Mouse (Mus musculus) gastrocnemius, adult 2 months (tissue): ENCODE measurements at regions not wholly inside any gene's neighbourhood (a gene's known extent, or its start where the extent isn't known, plus 50 kb on each side); places are given as distances from the start of the nearest gene placed in this dataset.
"Not testable (repeated sequence)": the region's sequence is repeated elsewhere in the genome, so short reads cannot be mapped to it uniquely, and the experiment has no call there.

ENCODE experiments used
- DNase-seq: peaks from one replicate; pipeline ENCODE4 v3.0.0; 2022
- H3K27ac ChIP-seq: fragments of 200-600 bp; 2 replicates; pipeline ENCODE4 v1.8.1; 2022; ENCODE audit warnings: mild to moderate bottlenecking
- H3K4me3 ChIP-seq: fragments of 200-600 bp; 2 replicates; pipeline ENCODE4 v1.8.1; 2022; ENCODE audit warnings: mild to moderate bottlenecking, moderate library complexity
- CTCF ChIP-seq: fragments of 200-600 bp; IDR thresholded peaks from 2 replicates; pipeline ENCODE4 v1.8.1; 2022; ENCODE audit warnings: antibody characterized with exemption, mild to moderate bottlenecking, moderate library complexity
- intact Hi-C: fragments of 180-260 bp; cut with DNase I; formaldehyde crosslinking; loops from one replicate; pipeline ENCODE4 v1.15.1; 2025

GRCm38 (mm10) chr1:17545311-17545710 lies 600.4 kb downstream of the Crisp4 start:
- Histone ChIP-seq H3K4me3 (no peak overlapping the region), H3K27ac (no peak overlapping the region)
- DNase-seq = no peak
- no peak for TF ChIP-seq CTCF
- intact Hi-C loops = no loop called here

GRCm38 (mm10) chr1:17538160-17538559 lies 607.5 kb downstream of the Crisp4 start:
- DNase-seq = no peak
- no peak overlapping the region for H3K4me3 ChIP-seq
- TF ChIP-seq CTCF = no peak
- intact Hi-C loops = no loop called here
- peak overlapping the region; percentile 16; the same call in 1 of the 2 replicates for H3K27ac ChIP-seq

GRCm38 (mm10) chr1:17531291-17531690 lies 614.4 kb downstream of the Crisp4 start:
- H3K27ac ChIP-seq, DNase-seq, H3K4me3 ChIP-seq, intact Hi-C loops: not testable (repeated sequence)

GRCm38 (mm10) chr1:17520118-17520517 lies 625.6 kb downstream of the Crisp4 start:
- no peak overlapping the region for H3K27ac ChIP-seq
- no peak overlapping the region for H3K4me3 ChIP-seq
- intact Hi-C loops = no loop called here
- no peak for DNase-seq
- TF ChIP-seq CTCF = no peak

- Histone ChIP-seq H3K4me3 (no peak overlapping the region), H3K27ac (no peak overlapping the region)
- no peak for TF ChIP-seq CTCF
- DNase-seq = no peak
- intact Hi-C loops = no loop called here
These were observed 639.3 kb downstream of the Crisp4 start for GRCm38 (mm10) chr1:17506125-17507112.

GRCm38 (mm10) chr1:17493596-17493995 lies 652.1 kb downstream of the Crisp4 start:
- no peak for TF ChIP-seq CTCF
- intact Hi-C loops = no loop called here
- Histone ChIP-seq H3K27ac (no peak overlapping the region), H3K4me3 (no peak overlapping the region)
- no peak for DNase-seq

- H3K27ac ChIP-seq, intact Hi-C loops, DNase-seq, H3K4me3 ChIP-seq: not testable (repeated sequence)
These were observed 655.9 kb downstream of the Crisp4 start for GRCm38 (mm10) chr1:17489854-17490202.

GRCm38 (mm10) chr1:17489192-17489853 lies 656.4 kb downstream of the Crisp4 start:
- H3K27ac ChIP-seq, DNase-seq, H3K4me3 ChIP-seq, intact Hi-C loops: not testable (repeated sequence)

GRCm38 (mm10) chr1:17451204-17451866 lies 694.4 kb downstream of the Crisp4 start:
- Histone ChIP-seq H3K27ac (peak overlapping the region; percentile 24; the same call in 1 of the 2 replicates), H3K4me3 (no peak overlapping the region)
- intact Hi-C loops = no loop called here
- TF ChIP-seq CTCF = no peak
- DNase-seq = no peak

- no peak for DNase-seq
- Histone ChIP-seq H3K4me3 (no peak overlapping the region), H3K27ac (peak overlapping the region; percentile 28; the same call in 1 of the 2 replicates)
- no peak for TF ChIP-seq CTCF
- intact Hi-C loops = no loop called here
These were observed 695.0 kb downstream of the Crisp4 start for GRCm38 (mm10) chr1:17450715-17451114.

- TF ChIP-seq CTCF = no peak
- intact Hi-C loops = no loop called here
- H3K4me3 ChIP-seq = no peak overlapping the region
- no peak for DNase-seq
- H3K27ac ChIP-seq = peak overlapping the region; percentile 38
These were observed 695.4 kb downstream of the Crisp4 start for GRCm38 (mm10) chr1:17450295-17450694.

- TF ChIP-seq CTCF = no peak
- Histone ChIP-seq H3K27ac (no peak overlapping the region), H3K4me3 (no peak overlapping the region)
- DNase-seq = peak; percentile 14
- intact Hi-C loops = no loop called here
These were observed 696.4 kb downstream of the Crisp4 start for GRCm38 (mm10) chr1:17449291-17449690.

- intact Hi-C loops, DNase-seq: not testable (repeated sequence)
These were observed 711.6 kb downstream of the Crisp4 start for GRCm38 (mm10) chr1:17434064-17434463.

More at GRCm38 (mm10) chr1:17434064-17434463, 711.6 kb downstream of the Crisp4 start:
- not testable (repeated sequence) for H3K27ac ChIP-seq, H3K4me3 ChIP-seq
